Mouse (Mus musculus) liver, adult 2 months (tissue): ENCODE measurements at regions not wholly inside any gene's neighbourhood (a gene's known extent, or its start where the extent isn't known, plus 50 kb on each side); places are given as distances from the start of the nearest gene placed in this dataset.

Experiments used
- DNase-seq: peaks from one replicate; pipeline ENCODE4 v3.0.0-alpha.2; 2011; ENCODE audit warnings: low read depth, low spot score; ENCODE audit errors: extremely low read depth
- H3K27ac ChIP-seq: fragments of 200-500 bp; replicated peaks from 2 replicates; pipeline ENCODE4 v1.5.1; 2012; ENCODE audit warnings: low read depth, mild to moderate bottlenecking, control low read depth, inconsistent platforms, low read length; ENCODE audit not compliant: insufficient read depth
- H3K27me3 ChIP-seq: fragments of 200-500 bp; 2 replicates; pipeline ENCODE4 v1.6.1; 2012; ENCODE audit warnings: mild to moderate bottlenecking, moderate library complexity, low read length, inconsistent platforms; ENCODE audit not compliant: control insufficient read depth, insufficient read depth
- H3K36me3 ChIP-seq: fragments of 200-500 bp; 2 replicates; pipeline ENCODE4 v1.6.1; 2012; ENCODE audit warnings: low read length, inconsistent platforms; ENCODE audit not compliant: control insufficient read depth, insufficient read depth
- H3K4me1 ChIP-seq: fragments of 200-500 bp; 2 replicates; pipeline ENCODE4 v1.6.1; 2011; ENCODE audit warnings: low read length; ENCODE audit not compliant: control insufficient read depth, insufficient read depth
- H3K4me3 ChIP-seq: fragments of 200-500 bp; 2 replicates; pipeline ENCODE4 v1.5.1; 2011; ENCODE audit warnings: low read depth, mild to moderate bottlenecking, control low read depth, low read length, moderate library complexity; ENCODE audit not compliant: insufficient read depth
- H3K79me2 ChIP-seq: fragments of 200-500 bp; 2 replicates; pipeline ENCODE4 v1.6.1; 2012; ENCODE audit warnings: inconsistent platforms, mild to moderate bottlenecking, low read length, moderate library complexity; ENCODE audit not compliant: control insufficient read depth, insufficient read depth
- H3K9ac ChIP-seq: fragments of 200-500 bp; 2 replicates; pipeline ENCODE4 v1.6.1; 2012; ENCODE audit warnings: low read depth, mild to moderate bottlenecking, control low read depth, inconsistent platforms, low read length
- CTCF ChIP-seq: fragments of 200-500 bp; IDR thresholded peaks from 2 replicates; pipeline ENCODE4 v1.5.1; 2011; ENCODE audit warnings: low read depth, low read length, control low read depth
- POLR2A ChIP-seq: fragments of 200-500 bp; IDR thresholded peaks from 2 replicates; pipeline ENCODE4 v1.6.1; 2011; ENCODE audit warnings: low read length, control low read depth; ENCODE audit not compliant: insufficient read depth; ENCODE audit errors: extremely low read depth
- WGBS: fragments of 180-500 bp; shearing (Covaris S2); methylation state at CpG from one replicate; pipeline ENCODE4 v1.1.7; 2018; 5-methylcytosine and 5-hydroxymethylcytosine counted together

- H3K9ac ChIP-seq = no peak overlapping the region
- H3K79me2 ChIP-seq = no peaks in the 10 kb centered on the region
- no peaks in the 10 kb centered on the region for H3K27me3 ChIP-seq
- no peak for TF ChIP-seq CTCF
- TF ChIP-seq POLR2A = no peak
- no peak overlapping the region for H3K27ac ChIP-seq
- no peaks in the 10 kb centered on the region for H3K36me3 ChIP-seq
- H3K4me1 ChIP-seq = no peaks in the 10 kb centered on the region
- peak; percentile 56 for DNase-seq
- no peak overlapping the region for H3K4me3 ChIP-seq
- WGBS = 58% methylated on average over 7 of the region's 7 CpGs
Measured at GRCm38 (mm10) chr6:99786977-99787376, 60.8 kb upstream of the Prok2 start.

DNA sequence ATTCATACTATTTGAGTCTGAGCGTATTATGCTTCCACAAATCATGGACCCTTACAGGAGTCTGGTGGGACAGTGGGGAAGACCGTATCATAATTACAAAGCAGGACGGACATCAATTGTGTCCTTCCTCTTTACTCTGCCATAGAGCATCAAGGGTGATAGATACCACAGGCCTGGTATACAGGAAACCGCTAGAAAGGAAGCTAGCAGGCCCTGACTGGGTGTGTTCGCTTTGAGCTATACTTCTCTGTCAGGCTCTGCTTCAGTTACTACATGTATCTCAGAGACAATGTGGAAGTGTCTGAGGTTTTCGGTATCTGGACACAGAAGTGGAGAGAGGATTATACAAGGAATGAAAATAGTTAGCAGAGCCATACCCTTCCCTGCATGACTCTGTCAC, 59.0 kb upstream of the Prok2 start:
- no peak for TF ChIP-seq POLR2A
- no peak for TF ChIP-seq CTCF
- Histone ChIP-seq H3K79me2 (no peaks in the 10 kb centered on the region), H3K36me3 (no peaks in the 10 kb centered on the region), H3K4me1 (no peaks in the 10 kb centered on the region), H3K27me3 (no peaks in the 10 kb centered on the region), H3K4me3 (no peak overlapping the region), H3K27ac (no peak overlapping the region), H3K9ac (no peak overlapping the region)
- DNase-seq = no peak
- 87% methylated on average over 6 of the region's 6 CpGs for WGBS

- Histone ChIP-seq H3K27me3 (no peaks in the 10 kb centered on the region), H3K4me3 (no peak overlapping the region), H3K4me1 (no peaks in the 10 kb centered on the region), H3K36me3 (no peaks in the 10 kb centered on the region), H3K9ac (no peak overlapping the region), H3K27ac (no peak overlapping the region), H3K79me2 (no peaks in the 10 kb centered on the region)
- DNase-seq = no peak
- WGBS = 80% methylated on average over 3 of the region's 3 CpGs
- TF ChIP-seq POLR2A = no peak
Measured at GRCm38 (mm10) chr6:99784804-99785203, 58.6 kb upstream of the Prok2 start.

DNA sequence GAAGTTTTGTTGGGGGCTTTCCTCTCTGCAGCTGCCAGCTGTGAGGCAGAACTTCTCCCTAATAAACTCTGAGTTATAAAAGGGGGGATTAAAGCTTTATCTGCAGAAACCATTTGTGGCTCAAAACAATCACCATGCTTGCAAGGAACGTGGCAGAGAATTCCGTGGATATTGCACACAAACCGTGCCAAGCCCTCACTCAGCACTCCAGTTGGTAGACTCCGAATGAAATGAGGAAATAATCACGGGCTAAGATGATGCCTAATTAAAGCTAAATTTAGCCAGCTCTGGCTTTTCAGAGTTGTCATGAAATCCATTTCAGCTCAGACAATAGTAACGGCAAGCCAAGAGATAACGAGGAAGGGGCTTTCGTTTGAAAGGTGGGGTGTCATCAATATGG, 58.1 kb upstream of the Prok2 start:
- H3K9ac ChIP-seq = no peak overlapping the region
- H3K36me3 ChIP-seq = no peaks in the 10 kb centered on the region
- no peak overlapping the region for H3K27ac ChIP-seq
- WGBS = 78% methylated on average over 8 of the region's 8 CpGs
- H3K4me1 ChIP-seq = no peaks in the 10 kb centered on the region
- H3K79me2 ChIP-seq = no peaks in the 10 kb centered on the region
- no peak for DNase-seq
- H3K27me3 ChIP-seq = no peaks in the 10 kb centered on the region
- TF ChIP-seq POLR2A (no peak), CTCF (no peak)
- no peak overlapping the region for H3K4me3 ChIP-seq

DNA sequence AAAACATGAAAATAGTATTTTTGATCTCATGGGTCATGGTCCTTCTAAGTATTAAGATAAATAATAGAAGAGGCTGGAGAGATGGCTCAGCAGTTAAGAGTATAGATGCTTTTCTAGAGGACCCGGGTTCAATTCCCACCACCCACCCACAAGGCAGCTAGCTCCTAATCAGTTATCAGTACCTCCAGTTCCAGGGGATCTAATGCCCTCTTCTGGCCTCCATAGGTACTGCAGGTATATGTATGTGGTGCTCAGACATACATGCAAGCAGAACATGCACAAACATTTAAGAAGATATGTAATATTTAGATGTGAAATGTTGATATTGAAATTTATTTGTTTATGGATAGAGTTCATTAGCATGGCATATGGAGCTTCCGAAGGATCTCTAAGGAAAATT, 56.8 kb upstream of the Prok2 start:
- WGBS = 78% methylated on average over 2 of the region's 2 CpGs
- H3K4me3 ChIP-seq = no peak overlapping the region
- no peak for TF ChIP-seq POLR2A
- TF ChIP-seq CTCF = 0 out of 2 replicates have a peak, but pooled peaks have one; percentile 8
- no peaks in the 10 kb centered on the region for H3K79me2 ChIP-seq
- H3K36me3 ChIP-seq = no peaks in the 10 kb centered on the region
- H3K27me3 ChIP-seq = 0 out of 2 replicates have a peak, but pooled peaks cover 3% of the 10 kb centered on the region
- H3K4me1 ChIP-seq = no peaks in the 10 kb centered on the region
- no peak overlapping the region for H3K27ac ChIP-seq
- peak; percentile 25 for DNase-seq
- H3K9ac ChIP-seq = no peak overlapping the region
